Mouse (Mus musculus) spleen, adult 2 months (tissue): ENCODE measurements around the gene Thrsp.

Experiments
- CTCF ChIP-seq: fragments of 200-500 bp; IDR thresholded peaks from 2 replicates; pipeline ENCODE4 v1.5.1; 2011; ENCODE audit warnings: mild to moderate bottlenecking, inconsistent platforms; ENCODE audit not compliant: insufficient read depth, insufficient read length, insufficient replicate concordance; ENCODE audit errors: extremely low read depth
- POLR2A ChIP-seq: fragments of 200-500 bp; IDR thresholded peaks from 2 replicates; pipeline ENCODE4 v1.6.1; 2011; ENCODE audit warnings: low read depth, low read length, inconsistent platforms

DNA sequence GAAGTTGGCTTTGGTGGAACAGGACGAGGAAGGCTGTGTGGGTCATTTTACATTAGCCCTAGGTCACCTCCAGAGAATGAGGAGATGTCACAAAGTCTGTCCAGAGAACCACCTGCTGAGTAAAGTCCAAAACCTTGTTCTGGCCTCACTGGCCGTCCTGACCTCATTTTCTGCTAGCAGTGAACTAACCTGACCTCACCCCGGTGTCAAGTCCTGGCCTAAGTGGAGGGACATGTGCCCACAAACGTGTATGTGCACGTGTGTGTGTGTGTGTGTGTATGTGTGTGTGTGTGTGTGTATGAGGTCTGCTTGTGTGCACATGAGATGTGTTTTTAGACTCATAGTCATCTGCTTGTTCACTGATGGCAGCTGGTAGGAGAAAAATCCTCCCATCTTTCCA lies 6.2 kb upstream of the Thrsp start:
- TF ChIP-seq POLR2A, result no peak
- TF ChIP-seq CTCF, result no peak
